Mouse (Mus musculus) mouse embryonic stem cell (cell line): Measurements from ENCODE around the gene Olfr1052.
"Not testable (repeated sequence)": the region's sequence is repeated elsewhere in the genome, so short reads cannot be mapped to it uniquely, and the experiment has no call there.

ENCODE experiments used
- in situ Hi-C, 2 experiments: fragments of 300-500 bp; cut with MboI; formaldehyde crosslinking; loops; 1 replicate in 1 of 2; 3 replicates in 1 of 2; pipeline ENCODE4 v1.14.3; 2019 to 2020; ENCODE audit warnings: low sequenced_read_pairs in 2 of 2, low pct_unique_long_range_greater_than_20kb in 1 of 2, mixed read lengths in 1 of 2; ENCODE audit not compliant: unreplicated experiment in 1 of 2

The Olfr1052 gene

GRCm38 (mm10) chr2:86292155-86292554 lies at the start of gene Olfr1052:
Olfr1052 (plus strand) TSS chr2:86292455.
- in situ Hi-C loops: no loop called here

- in situ Hi-C loops: not testable (repeated sequence)
Observed at GRCm38 (mm10) chr2:86258228-86258627, 34.0 kb upstream of the Olfr1052 start, which contains the start of gene Olfr1049. Olfr1049 (minus strand) TSS chr2:86258328.

- in situ Hi-C loops: not testable (repeated sequence)
Observed at GRCm38 (mm10) chr2:86278988-86279387, 13.3 kb upstream of the Olfr1052 start, which contains the start of gene Olfr1051. Olfr1051 (minus strand) TSS chr2:86279088.

GRCm38 (mm10) chr2:86315184-86315583 lies 22.9 kb downstream of the Olfr1052 start, which contains the start of gene Olfr1053:
Olfr1053 (minus strand) TSS chr2:86315284.
- in situ Hi-C loops: no loop called here

- in situ Hi-C loops: no loop called here
Observed at GRCm38 (mm10) chr2:86335333-86335732, 43.1 kb downstream of the Olfr1052 start, which contains the start of gene Olfr1054. Olfr1054 (minus strand) TSS chr2:86335433.
